Mouse (Mus musculus) intestine, embryonic 14.5 days (tissue): ENCODE data around the gene Bicdl1. TPM values are rescaled to one million over a fixed set of nuclear protein-coding genes. Genes with fewer than 3 reads are reported as not detected.
A peak's percentile ranks its signal among the peaks of the same experiment; 100 is the strongest.

Experiments used
- ATAC-seq: fragments of 200-750 bp; cut with Nextera tagmentation; replicated peaks from 2 replicates; pipeline ENCODE4 v1.8.0; 2017; ENCODE audit warnings: low read depth, moderate number of reproducible peaks, moderate TSS enrichment, moderate library complexity; ENCODE audit not compliant: low FRiP score, low TSS enrichment
- DNase-seq: peaks from one replicate; pipeline ENCODE4 v3.0.0-alpha.2; 2018; ENCODE audit warnings: low spot score
- H3K27ac ChIP-seq: fragments of 300-500 bp; sonication (generic); 2 replicates; pipeline ENCODE4 v1.5.1; 2014; ENCODE audit warnings: low read depth, mild to moderate bottlenecking, control low read depth
- H3K27me3 ChIP-seq: fragments of 300-500 bp; sonication (generic); replicated peaks from 2 replicates; pipeline ENCODE4 v1.6.1; 2014; ENCODE audit warnings: low read length, control low read depth; ENCODE audit not compliant: control insufficient read depth, insufficient read depth
- H3K36me3 ChIP-seq: fragments of 300-500 bp; sonication (generic); 2 replicates; pipeline ENCODE4 v1.6.1; 2014; ENCODE audit warnings: low read length, control low read depth; ENCODE audit not compliant: control insufficient read depth, insufficient read depth
- H3K4me1 ChIP-seq: fragments of 300-500 bp; sonication (generic); replicated peaks from 2 replicates; pipeline ENCODE4 v1.6.1; 2014; ENCODE audit warnings: low read length, control low read depth, mixed read lengths; ENCODE audit not compliant: control insufficient read depth, insufficient read depth
- H3K4me2 ChIP-seq: fragments of 300-500 bp; sonication (generic); 2 replicates; pipeline ENCODE4 v1.6.1; 2014; ENCODE audit warnings: low read length
- H3K4me3 ChIP-seq: fragments of 300-500 bp; sonication (generic); 2 replicates; pipeline ENCODE4 v1.5.1; 2014; ENCODE audit warnings: low read depth, low read length, control low read depth, mixed read lengths
- H3K9ac ChIP-seq: fragments of 300-500 bp; sonication (generic); 2 replicates; pipeline ENCODE4 v1.6.1; 2014; ENCODE audit warnings: mild to moderate bottlenecking, low read length
- H3K9me3 ChIP-seq: fragments of 300-500 bp; sonication (generic); 2 replicates; pipeline ENCODE4 v1.6.1; 2016; ENCODE audit warnings: low read length, control low read depth; ENCODE audit not compliant: control insufficient read depth
- WGBS: fragments of 180-500 bp; shearing (Covaris S2); extraction: QIAGEN DNeasy Blood & Tissue Kit; methylation state at CpG from one replicate; pipeline ENCODE4 v1.1.7; 2014; 5-methylcytosine and 5-hydroxymethylcytosine counted together
- polyA plus RNA-seq: library from polyadenylated mRNA; unstranded; fragments of >200 nt; fragmentation: Nextera tagmentation; extraction: Ambion mirVana; gene quantifications from 2 replicates; pipeline ENCODE4 v1.2.1, GENCODE M21; 2014

The Bicdl1 gene
- polyA plus RNA-seq, 1 experiment from 2014 or later, result 13.6 TPM

DNA sequence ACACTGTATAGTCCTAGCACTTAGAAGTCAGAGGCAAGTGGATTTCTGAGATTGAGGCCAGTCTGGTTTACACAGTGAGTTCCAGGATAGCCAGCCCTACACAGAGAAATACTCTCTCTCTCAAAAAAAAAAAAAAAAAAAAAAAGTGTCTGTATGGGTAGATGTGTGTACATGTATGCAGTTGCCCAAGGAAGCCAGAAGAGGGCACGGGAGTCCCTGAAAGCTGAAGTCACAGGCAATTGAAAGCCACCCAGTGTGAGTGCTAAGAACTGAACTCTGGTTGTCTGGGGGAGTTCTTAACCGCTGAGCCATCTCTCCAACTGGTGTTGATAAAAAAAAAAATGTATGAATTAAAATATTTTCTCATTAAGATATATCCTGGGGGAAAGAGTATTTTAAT, 3.1 kb upstream of the Bicdl1 start:
- peaks cover 25% of the 10 kb centered on the region for H3K27me3 ChIP-seq
- H3K4me1 ChIP-seq, result no peaks in the 10 kb centered on the region; the same call in 1 of the 2 replicates
- no peaks in the 10 kb centered on the region for H3K9me3 ChIP-seq
- H3K9ac ChIP-seq, result no peak overlapping the region
- no peak overlapping the region for H3K4me2 ChIP-seq
- H3K4me3 ChIP-seq, result no peak overlapping the region
- WGBS, result 77% methylated on average over 2 of the region's 2 CpGs
- H3K27ac ChIP-seq, result no peak overlapping the region
- DNase-seq, result no peak
- no peak for ATAC-seq
- H3K36me3 ChIP-seq, result no peaks in the 10 kb centered on the region

GRCm38 (mm10) chr5:115732849-115733216, 1.4 kb upstream of the Bicdl1 start:
- no peak for DNase-seq
- no peak overlapping the region for H3K27ac ChIP-seq
- H3K27me3 ChIP-seq, result peaks cover 31% of the 10 kb centered on the region
- no peaks in the 10 kb centered on the region for H3K9me3 ChIP-seq
- peak overlapping the region; percentile 92 for H3K4me2 ChIP-seq
- peak; percentile 65 for ATAC-seq
- H3K9ac ChIP-seq, result no peak overlapping the region
- no peaks in the 10 kb centered on the region; the same call in 1 of the 2 replicates for H3K4me1 ChIP-seq
- 0% methylated on average over 9 of the region's 9 CpGs for WGBS
- no peaks in the 10 kb centered on the region for H3K36me3 ChIP-seq
- peak overlapping the region; percentile 52 for H3K4me3 ChIP-seq

GRCm38 (mm10) chr5:115732176-115732848, 891 bp upstream of the Bicdl1 start:
- peak; percentile 94 for DNase-seq
- Histone ChIP-seq H3K36me3 (no peaks in the 10 kb centered on the region), H3K9ac (0 out of 2 replicates have a peak overlapping the region, but pooled peaks have one; percentile 16), H3K4me2 (peak overlapping the region; percentile 92), H3K27ac (peak overlapping the region; percentile 43; the same call in 1 of the 2 replicates), H3K27me3 (peaks cover 31% of the 10 kb centered on the region), H3K4me3 (peak overlapping the region; percentile 52), H3K9me3 (no peaks in the 10 kb centered on the region), H3K4me1 (no peaks in the 10 kb centered on the region; the same call in 1 of the 2 replicates)
- 1% methylated on average over 53 of the region's 91 CpGs for WGBS
- peak; percentile 93 for ATAC-seq

DNA sequence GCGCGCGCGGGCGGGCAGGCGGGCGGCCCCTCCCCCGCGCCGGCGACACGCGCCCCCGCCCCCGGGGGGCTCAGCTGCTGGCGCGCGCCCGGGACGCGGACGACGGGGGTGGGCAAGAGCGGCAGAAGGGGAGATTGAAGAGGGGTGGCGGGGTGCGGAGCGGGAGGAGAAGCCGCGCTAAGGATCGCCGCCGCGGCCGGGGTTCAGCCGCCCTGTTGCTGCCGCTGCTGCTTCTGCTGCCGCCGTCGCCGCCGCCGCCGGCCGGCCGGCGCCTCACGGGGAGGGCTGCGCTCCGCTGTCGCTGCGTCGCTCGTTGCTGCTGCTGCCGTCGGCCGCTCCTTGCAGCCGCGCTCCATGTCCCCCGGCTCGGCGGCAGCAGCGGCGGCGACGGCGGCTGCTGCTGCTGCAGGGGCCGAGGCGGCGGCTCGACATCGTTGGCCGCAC, 333 bp upstream of the Bicdl1 start:
- Histone ChIP-seq H3K4me3 (peak overlapping the region; percentile 52), H3K27ac (peak overlapping the region; percentile 43; the same call in 1 of the 2 replicates), H3K9me3 (no peaks in the 10 kb centered on the region), H3K4me2 (peak overlapping the region; percentile 92), H3K4me1 (no peaks in the 10 kb centered on the region; the same call in 1 of the 2 replicates), H3K36me3 (no peaks in the 10 kb centered on the region), H3K27me3 (peaks cover 31% of the 10 kb centered on the region), H3K9ac (0 out of 2 replicates have a peak overlapping the region, but pooled peaks have one; percentile 16)
- 1% methylated on average over 47 of the region's 72 CpGs for WGBS
- ATAC-seq (peak; percentile 18), DNase-seq (peak; percentile 65)

DNA sequence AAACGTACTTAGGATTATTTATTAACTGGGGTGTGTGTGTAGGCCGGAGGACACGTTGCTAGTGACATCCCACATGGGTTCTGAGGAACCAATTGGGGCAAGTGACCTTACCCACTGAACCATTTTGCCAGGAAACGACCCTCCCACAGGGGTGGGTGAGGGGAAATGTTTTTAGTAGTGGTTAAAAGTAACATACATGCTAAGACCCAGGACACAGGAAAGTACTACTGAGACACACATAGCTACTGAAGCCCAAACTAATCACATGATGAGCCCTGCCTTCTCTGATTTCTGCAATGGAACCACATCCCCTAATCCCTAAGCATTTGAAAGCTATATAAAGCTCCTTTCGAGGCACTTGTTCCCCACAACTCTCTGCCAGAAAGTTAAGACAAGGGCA, 1.1 kb downstream of the Bicdl1 start:
- no peak overlapping the region for H3K9ac ChIP-seq
- no peak for DNase-seq
- no peaks in the 10 kb centered on the region for H3K36me3 ChIP-seq
- H3K27ac ChIP-seq, result no peak overlapping the region
- H3K4me1 ChIP-seq, result no peaks in the 10 kb centered on the region; the same call in 1 of the 2 replicates
- ATAC-seq, result no peak
- no peaks in the 10 kb centered on the region for H3K9me3 ChIP-seq
- no peak overlapping the region for H3K4me3 ChIP-seq
- H3K4me2 ChIP-seq, result peak overlapping the region; percentile 92
- peaks cover 31% of the 10 kb centered on the region for H3K27me3 ChIP-seq
- WGBS, result 72% methylated on average over 5 of the region's 5 CpGs

- no peak overlapping the region for H3K4me2 ChIP-seq
- H3K27me3 ChIP-seq, result peaks cover 19% of the 10 kb centered on the region; the same call in 1 of the 2 replicates
- no peaks in the 10 kb centered on the region for H3K9me3 ChIP-seq
- ATAC-seq (no peak), DNase-seq (no peak)
- no peaks in the 10 kb centered on the region; the same call in 1 of the 2 replicates for H3K4me1 ChIP-seq
- H3K9ac ChIP-seq, result no peak overlapping the region
- H3K4me3 ChIP-seq, result no peak overlapping the region
- WGBS, result 77% methylated on average over 8 of the region's 8 CpGs
- no peaks in the 10 kb centered on the region for H3K36me3 ChIP-seq
- no peak overlapping the region for H3K27ac ChIP-seq
Observed at GRCm38 (mm10) chr5:115726581-115726980, 4.8 kb downstream of the Bicdl1 start.

DNA sequence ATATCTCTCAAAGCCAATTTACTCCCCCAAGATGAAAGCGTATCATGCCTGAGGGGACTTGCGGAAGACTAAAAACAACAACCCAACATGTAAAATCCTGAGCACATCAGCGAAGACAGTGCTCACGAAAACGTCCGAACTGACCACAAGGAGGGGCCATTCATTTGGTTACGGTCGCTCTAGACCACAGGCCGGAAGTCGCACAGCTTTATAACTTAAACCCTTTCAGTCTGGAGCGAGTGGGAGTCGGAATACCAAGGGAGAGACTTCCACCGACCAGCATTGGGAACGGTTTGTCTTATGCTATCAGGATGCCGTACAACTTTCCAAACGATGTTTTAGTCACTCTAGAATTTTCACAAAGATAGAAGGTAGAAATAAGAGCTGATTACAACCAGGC, 5.4 kb downstream of the Bicdl1 start:
- no peaks in the 10 kb centered on the region for H3K36me3 ChIP-seq
- no peak overlapping the region for H3K4me2 ChIP-seq
- no peak overlapping the region for H3K4me3 ChIP-seq
- no peak for DNase-seq
- no peaks in the 10 kb centered on the region for H3K9me3 ChIP-seq
- no peaks in the 10 kb centered on the region; the same call in 1 of the 2 replicates for H3K4me1 ChIP-seq
- peaks cover 19% of the 10 kb centered on the region; the same call in 1 of the 2 replicates for H3K27me3 ChIP-seq
- no peak overlapping the region for H3K9ac ChIP-seq
- no peak for ATAC-seq
- 79% methylated on average over 16 of the region's 16 CpGs for WGBS
- H3K27ac ChIP-seq, result no peak overlapping the region

DNA sequence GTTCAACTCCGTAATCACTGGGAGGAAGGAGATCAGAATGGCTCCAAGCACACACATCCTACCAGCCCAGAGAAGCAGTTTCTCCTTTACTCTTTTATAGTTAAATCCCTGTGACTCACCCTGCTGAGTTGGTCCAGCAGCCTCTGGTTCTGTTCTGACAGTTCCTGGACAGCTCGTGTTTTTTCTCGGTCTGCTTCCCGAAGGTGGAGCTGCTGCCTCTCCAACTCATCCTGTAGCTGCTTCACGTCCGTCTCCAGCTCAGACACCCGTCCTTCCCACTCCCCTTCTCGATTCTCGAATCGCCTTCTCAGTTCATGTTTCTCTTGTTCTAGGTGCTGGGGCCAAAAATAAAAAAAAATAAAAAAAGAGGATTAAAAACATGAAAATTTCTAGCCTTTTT, 7.0 kb downstream of the Bicdl1 start:
- no peak overlapping the region for H3K4me3 ChIP-seq
- WGBS, result 79% methylated on average over 10 of the region's 10 CpGs
- H3K27me3 ChIP-seq, result peaks cover 4% of the 10 kb centered on the region; the same call in 1 of the 2 replicates
- no peak overlapping the region for H3K4me2 ChIP-seq
- H3K4me1 ChIP-seq, result no peaks in the 10 kb centered on the region
- H3K36me3 ChIP-seq, result no peaks in the 10 kb centered on the region
- H3K9me3 ChIP-seq, result no peaks in the 10 kb centered on the region
- ATAC-seq (no peak), DNase-seq (no peak)
- no peak overlapping the region for H3K9ac ChIP-seq
- H3K27ac ChIP-seq, result no peak overlapping the region
